Mouse (Mus musculus): Measurements from ENCODE around the gene Parp14.

Parp14 gene

GRCm38 (mm10) chr16:35784134-35784725 is 87.1 kb downstream of the Parp14 start:
- DNase-seq (ENCODE audit: low spot score), result no peak

GRCm38 (mm10) chr16:35783207-35783573 is 88.2 kb downstream of the Parp14 start:
- DNase-seq (ENCODE audit: low spot score), result no peak

Data from spleen, adult 12 weeks (tissue).